Mouse (Mus musculus): ENCODE data around the gene Arl8a. TPM values are rescaled to one million over a fixed set of nuclear protein-coding genes. Genes with fewer than 3 reads are reported as not detected.
"Not testable (repeated sequence)": the region's sequence is repeated elsewhere in the genome, so short reads cannot be mapped to it uniquely, and the experiment has no call there.

The Arl8a gene
- total RNA-seq, 2 experiments from 2014 or later, result 15.6 to 16.9 TPM

DNA sequence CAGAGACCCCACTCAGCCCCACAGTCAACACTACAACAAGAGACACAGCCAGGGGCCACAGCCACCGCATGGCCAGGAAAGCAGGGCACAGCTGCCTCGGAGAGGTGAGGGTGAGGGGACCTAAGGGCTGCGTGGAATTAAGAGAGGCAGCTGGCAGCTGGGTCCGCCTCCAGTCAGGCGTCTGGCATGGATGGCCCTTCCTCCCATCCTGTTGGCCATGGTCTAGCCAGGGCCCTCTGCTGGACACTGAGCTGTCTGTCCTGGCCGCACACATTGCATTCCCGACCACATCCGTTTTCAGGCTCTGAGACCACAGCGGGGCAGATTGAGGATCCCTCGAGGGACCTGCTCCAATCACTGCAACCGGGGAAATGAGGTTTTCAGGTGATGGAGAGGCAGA lies 20.8 kb downstream of the Arl8a start, which contains the start of gene Gpr37l1:
Gene Gpr37l1, minus strand, starts transcription at position 247 of the 400 bp plus-strand sequence.
- intact Hi-C loops (cut with DNase I), result no loop called here
- no peak for DNase-seq

DNA sequence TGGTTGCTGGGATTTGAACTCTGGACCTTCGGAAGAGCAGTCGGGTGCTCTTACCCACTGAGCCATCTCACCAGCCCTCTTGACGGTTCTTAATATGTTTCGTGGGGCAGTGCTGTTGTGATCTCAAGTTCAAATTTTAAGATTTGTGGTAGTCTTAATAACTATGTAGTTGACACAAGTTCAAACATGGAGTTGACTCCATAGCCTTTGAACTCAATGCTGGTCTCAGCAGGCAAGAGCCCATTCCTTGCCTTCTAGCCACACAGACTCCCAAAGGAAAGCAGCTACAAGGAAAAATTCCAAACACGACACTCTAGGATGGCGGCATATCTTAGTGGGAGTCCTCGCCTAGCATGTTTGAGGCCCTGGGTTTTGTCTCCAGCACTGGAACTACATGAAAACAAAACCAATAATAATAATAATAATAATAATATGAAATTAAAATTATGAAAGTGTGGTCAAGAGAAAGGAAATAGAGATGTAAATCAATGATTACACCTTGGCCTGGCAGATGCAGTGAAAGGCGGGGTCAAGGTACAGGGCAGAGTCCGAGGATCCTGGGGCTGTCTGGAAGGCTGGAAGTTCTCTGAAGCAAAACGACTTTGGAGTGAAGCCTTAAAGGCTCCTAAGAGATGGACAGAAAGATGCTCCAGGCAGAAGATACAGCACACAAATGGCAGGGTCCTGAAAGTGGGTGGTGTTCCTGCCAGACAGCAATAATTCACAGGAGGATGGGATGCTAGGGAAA lies 22.0 kb downstream of the Arl8a start:
- intact Hi-C loops (cut with DNase I), result no loop called here
- DNase-seq, result no peak

DNA sequence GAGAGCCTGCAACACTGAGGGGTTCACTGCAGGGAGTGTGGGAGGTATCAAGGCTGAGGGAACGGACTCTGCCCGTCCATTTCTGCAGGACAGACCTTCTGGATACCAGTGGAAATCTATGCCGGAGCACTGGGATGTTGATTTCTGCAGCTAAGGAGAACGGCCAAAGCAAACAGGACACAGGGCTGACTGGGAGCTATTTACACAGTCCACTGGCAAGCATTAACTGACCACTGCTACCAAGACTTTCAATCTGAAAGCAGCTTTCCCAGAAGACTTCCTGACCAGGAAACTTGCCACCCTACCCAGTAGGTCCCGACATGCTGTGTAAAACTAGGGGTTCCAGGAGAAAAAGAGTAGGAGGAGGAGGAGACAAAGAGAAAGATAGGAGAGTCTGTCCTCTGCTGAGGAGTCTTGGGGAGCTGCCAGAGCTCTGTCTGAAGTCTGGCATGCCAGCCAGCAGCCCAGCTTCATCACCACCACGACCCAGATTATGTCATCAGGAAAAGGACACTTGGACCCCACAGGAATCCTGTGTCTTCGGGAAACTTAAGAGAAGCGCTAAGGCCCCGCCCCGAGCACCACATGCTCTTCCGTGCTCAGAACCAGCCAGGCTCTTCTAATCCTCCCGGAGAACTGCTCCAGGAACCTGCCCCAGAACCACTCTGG lies 23.1 kb downstream of the Arl8a start:
- intact Hi-C loops (cut with DNase I), result no loop called here
- DNase-seq, result no peak

DNA sequence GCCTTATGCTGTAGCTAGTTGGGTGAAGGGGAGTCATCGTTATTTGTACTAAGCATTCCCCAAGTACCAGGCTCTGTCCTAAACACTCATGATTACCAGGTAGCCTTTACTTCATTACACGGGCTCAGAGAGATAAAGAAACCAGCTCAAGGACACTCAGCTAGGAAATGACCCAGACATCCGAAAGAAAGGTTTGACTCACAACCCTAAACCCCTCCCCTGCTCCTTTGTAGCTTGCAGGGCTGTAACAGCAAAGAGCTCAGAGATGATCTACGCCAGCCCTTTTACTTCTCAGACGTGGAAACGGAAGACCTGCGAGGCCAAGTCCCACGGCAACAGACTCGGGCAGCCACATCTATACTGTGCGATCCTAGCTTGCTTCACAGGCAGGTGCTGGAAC lies 23.7 kb downstream of the Arl8a start:
- DNase-seq, result no peak
- intact Hi-C loops (cut with DNase I), result no loop called here

DNA sequence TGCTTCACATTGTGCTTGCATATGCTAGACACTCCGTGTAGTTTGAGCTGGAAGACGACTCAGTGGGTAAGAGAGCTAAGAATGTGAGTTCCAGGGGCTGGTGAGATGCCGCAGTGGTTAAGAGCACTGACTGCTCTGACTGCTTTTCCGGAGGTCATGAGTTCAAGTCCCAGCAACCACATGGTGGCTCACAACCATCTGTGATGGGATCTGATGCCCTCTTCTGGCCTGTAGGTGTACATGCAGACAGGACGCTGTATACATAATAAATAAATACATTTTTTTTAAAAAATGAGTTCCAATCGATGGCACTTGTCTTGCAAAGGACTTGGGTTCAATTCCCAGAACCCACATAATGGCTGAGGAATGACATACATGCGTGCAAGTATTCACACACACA lies 24.6 kb downstream of the Arl8a start:
- no peak for DNase-seq
- intact Hi-C loops (cut with DNase I), result no loop called here

DNA sequence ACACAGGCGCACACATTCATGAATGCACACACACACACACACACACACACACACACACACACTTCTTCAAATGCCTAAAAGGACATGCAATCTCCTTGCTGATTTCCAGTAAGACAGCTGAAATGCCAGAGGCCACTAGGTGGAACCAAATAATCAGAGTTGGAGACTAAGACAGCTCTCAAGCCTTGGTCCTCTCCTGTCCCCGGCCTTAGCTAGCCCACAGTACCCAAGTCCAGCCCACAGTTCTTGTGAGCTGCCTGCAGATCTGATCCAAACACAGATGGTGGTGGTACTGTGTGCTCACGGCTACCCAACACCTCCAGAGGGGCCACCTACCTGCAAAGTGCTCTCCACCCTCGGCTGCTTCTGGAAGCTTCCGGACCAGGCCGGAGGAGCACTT lies 25.4 kb downstream of the Arl8a start:
- intact Hi-C loops (cut with DNase I), result loop anchor here (1.0 kb wide), 2 partner anchors 87 to 194 kb away; no protein-coding TSS in a partner anchor
- DNase-seq, result peak in 1 of 2 experiments; percentile 50

DNA sequence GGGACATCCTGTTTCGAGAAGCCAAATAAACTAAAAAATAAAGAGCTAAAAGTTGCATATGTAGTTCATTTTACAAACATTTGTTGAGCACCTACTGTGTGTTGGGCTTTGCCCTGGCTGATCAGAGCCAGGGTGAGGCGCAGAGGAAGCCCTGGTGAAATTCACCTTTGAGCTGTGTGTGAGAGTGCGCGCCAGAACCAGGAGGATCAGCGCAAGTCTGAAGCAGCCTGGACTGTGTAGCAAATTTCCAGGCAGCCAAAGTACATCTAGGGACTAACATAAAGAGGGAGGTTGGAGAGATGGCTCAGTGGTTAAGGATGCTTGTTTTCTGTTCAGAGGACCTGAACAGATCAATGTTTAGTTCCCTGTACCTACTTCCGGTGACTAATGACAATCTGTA lies 26.7 kb downstream of the Arl8a start:
- DNase-seq, result no peak
- intact Hi-C loops (cut with DNase I), result no loop called here

DNA sequence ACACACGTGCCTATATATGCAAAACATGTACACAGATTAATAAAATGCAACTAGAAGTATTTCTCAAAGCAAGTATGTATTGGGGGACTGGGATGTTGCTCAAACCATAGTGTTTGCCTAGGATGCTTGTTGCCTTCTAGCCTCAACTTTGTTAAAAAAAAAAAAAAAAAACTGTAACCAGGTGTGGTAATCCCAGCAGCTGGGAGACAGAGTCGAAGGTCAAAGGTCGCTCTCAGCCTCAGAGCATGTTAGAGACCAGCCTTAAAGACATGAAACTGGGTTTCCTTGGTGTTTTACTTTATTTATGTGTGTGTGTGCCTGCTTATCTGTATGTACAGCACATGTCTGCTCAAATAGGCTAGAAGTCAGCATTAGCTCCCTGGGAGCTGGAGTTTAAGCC lies 28.6 kb downstream of the Arl8a start:
- no peak for DNase-seq
- intact Hi-C loops (cut with DNase I), result no loop called here

DNA sequence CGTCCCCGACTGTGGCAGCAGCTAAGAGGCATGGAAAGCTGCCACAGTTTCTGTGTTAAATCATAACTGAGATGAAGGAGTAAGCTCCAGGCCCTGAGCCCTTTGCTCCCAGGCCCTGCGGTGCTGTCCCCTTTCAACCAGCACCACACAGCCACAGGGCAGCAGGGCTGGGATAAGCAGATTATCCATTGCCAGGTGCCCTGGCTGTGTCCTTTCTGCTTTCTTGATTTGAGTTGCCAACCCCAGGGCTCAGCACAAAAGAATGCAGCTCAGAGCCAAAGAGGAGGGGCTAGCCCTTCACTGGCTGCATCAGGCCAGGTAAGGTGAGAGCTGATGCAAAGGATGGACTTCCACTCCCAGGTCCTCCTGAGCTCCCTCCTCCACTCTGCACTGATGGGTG lies 31.1 kb downstream of the Arl8a start:
- DNase-seq, result no peak
- intact Hi-C loops (cut with DNase I), result no loop called here

DNA sequence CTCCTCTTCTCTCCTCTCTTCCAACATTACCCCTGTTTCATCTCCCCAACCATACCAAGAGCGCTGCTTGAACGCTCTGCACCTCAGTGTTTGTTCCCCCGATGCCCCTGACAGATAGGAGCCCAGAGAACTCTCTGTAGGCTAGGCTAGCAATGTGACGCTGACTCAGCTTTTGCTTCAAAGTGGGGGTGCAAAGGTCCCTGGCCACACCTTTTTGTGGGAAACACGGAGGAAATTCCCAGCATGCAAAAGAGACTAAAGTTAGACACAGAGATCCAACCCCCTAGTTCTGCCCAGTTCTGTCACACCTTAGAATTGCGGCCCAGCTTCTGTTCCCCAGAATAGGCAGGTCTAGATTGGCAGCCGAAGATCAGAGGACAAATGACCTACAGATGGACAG lies 32.2 kb downstream of the Arl8a start:
- intact Hi-C loops (cut with DNase I), result no loop called here
- DNase-seq, result no peak

DNA sequence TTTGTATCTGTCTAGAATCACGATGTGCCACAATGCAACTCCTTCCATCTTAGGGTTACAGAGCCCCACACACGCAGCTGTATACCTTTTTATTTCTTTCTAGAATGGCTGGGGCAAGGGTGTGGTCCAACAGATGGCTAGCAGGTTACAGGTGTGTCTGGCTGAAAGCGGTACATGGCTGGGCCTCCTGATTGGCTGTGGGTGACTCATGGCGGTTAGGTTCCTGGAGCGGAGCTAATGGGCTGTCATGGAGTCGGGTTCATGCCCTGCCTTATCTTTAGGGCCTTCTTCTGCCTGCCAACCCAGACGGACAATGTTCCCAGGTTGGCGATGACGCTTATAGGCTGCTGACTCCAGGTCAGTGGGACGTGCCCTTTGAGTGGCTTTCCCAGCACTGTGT lies 34.2 kb downstream of the Arl8a start:
- DNase-seq, result no peak
- intact Hi-C loops (cut with DNase I), result no loop called here

DNA sequence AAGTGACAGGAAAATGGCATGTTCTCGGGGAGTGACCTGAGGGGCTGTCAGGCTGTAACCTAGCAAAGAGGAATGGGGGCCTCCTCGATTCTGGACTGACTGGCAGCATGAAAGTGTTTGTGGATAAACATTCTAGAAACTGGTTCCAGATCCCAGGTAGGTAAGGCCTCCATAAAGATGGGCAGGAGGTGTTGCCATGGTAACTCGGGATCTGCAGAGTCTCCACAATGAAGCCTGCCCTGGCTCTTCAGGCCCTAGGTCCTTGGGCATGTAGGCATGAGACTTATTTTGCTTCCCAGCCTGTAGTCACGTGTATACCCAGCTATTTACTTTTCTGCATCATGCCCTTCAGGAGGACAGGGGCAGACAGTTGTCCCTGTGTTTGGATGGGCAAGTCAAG lies 34.7 kb downstream of the Arl8a start:
- no peak for DNase-seq
- intact Hi-C loops (cut with DNase I), result no loop called here

DNA sequence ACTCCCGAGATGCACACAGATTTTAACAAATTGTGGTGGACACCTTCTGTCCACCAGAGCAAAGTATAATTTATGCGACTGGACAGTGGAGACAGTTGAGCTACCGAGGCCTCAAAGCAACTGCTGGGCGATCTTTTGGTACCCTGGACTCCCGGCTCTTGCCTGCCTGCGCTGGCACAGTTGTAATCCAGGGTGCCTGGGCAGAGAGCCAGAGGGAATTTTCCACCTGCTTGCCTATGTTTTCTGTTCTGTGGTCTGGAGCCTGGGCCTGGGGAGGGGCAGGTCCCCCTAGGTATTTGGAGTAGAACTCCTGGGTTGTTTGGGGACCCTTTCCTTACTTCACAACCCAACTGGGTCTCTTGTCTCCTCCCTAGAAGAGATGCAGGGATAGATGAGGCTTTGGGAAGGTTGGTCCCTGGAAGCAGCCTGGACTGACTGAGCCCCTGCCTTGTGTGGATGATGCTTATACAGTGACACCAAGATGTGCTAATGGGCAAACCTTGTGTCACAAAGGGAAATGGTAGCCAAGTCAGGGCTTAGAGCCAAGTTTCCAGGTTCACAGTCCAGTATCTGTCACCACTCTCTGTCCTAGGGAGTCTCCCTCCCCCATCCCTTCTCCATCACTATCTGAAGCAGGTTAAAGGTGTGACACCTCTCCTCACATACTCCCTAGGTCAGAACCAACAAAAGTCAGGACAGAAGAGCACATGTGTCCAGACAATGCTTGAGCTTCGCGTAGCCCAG lies 35.4 kb downstream of the Arl8a start:
- DNase-seq, result no peak
- intact Hi-C loops (cut with DNase I), result no loop called here

DNA sequence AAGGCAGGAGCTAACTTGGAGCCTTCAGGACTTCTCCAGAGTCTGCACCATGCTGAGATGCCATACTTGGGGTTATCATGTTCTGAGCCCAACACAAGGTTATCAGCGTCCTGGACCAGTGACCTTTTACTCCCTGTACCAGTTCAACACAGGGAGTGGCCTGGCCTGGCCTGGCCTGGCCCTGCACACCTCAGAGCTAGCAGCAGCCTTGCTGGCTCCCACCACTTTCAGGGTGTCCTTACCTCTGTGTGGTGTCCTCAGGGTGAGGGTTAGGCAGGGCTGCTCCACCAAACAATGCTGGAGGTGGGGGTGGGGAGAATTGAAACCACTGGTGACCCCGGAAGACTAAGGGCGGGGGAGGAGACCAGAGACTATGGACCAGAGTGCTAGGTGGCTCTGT lies 36.4 kb downstream of the Arl8a start:
- intact Hi-C loops (cut with DNase I), result no loop called here

DNA sequence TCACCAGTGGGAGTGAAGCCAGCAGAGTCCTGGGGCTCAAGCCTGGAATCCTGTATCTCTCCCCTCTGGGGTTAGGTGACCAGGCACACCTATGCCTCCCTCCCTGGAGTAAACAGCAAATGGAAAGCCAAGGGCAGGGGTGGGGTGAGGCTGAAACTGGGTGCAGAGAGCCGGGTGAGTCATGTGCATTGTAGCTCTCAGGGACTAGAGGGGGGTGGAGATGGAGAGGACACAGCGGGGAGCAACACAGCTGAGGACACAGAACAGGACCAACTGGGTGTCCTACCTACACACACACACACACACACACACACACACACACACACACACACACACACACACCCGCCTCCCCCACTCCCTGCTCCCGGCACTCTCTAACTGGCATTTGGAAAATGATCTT lies 36.8 kb downstream of the Arl8a start:
- intact Hi-C loops (cut with DNase I), result no loop called here

More for the DNA sequence above, 36.4 kb downstream of the Arl8a start:
- DNase-seq, result no peak

DNA sequence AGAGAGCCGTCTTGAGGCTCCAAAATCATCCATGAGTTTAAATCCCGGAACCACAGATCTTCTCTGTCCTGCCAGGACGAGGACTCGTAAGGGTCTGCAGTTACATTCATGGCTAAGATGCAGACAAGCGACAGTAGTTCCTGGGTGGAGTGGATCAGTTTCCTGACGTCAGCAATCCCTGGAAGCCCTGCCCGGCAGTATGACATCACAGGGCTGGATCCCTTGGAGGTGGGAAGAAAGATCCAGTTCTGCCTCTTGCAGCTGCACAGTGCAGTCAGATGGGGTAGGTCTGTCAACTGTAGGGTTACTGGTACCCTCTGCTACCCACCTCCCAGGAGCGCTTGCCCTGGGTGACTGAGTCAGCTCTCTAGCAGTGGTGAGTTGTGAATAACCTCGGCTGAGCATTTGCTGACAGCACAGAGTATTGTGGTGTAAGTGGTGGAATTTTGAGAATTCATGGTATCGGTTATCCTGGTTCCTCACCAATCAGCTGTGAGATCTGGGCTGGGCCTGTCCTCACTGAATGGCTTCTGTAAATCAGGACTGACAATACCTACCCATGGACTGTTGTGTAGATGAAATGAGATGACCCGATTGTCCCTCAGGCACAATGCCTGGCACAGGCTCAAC lies 37.4 kb downstream of the Arl8a start:
- intact Hi-C loops (cut with DNase I), result no loop called here

More for the DNA sequence above, 36.8 kb downstream of the Arl8a start:
- DNase-seq, result no peak

DNA sequence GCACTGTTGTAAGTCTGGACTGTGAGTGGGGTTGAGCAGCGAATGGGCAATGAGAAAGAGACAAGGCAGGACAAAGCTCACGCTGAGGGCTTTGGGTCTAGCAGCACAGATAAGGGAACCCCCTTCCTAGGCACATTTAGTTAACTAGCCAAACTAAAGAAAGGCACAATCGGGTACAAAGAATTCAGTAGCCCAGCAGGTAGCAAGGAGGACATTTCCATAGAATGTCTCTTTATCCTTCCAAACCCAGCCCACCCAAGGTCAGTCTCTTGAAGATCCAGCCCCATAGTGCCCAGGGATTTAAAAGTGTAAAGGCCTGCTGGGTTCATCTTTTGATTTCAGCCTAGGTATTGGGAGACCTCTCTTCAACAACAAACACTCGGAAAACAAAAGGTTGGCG lies 39.3 kb downstream of the Arl8a start:
- DNase-seq, result no peak
- intact Hi-C loops (cut with DNase I), result no loop called here

More for the DNA sequence above, 37.4 kb downstream of the Arl8a start:
- no peak for DNase-seq

DNA sequence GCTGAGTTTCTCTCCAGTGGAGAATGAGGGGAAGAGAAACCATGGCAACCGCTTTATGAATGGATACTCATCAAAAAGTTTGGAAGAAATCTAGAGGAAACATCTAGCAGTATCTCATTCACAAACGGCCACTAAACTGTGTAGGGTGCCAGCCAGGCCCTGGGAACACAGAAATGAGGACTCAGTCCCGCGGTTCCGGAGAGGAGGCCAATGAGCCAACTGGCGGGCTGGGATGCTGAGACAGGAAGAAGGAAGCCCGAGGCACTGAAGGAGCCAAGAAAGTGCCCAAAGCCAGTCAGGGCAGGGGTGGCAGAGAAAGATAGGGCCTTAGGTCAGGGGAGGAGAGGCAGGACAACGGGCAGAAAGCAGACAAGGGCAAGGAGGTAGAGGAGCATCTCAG lies 39.8 kb downstream of the Arl8a start:
- intact Hi-C loops (cut with DNase I), result no loop called here
- no peak for DNase-seq

DNA sequence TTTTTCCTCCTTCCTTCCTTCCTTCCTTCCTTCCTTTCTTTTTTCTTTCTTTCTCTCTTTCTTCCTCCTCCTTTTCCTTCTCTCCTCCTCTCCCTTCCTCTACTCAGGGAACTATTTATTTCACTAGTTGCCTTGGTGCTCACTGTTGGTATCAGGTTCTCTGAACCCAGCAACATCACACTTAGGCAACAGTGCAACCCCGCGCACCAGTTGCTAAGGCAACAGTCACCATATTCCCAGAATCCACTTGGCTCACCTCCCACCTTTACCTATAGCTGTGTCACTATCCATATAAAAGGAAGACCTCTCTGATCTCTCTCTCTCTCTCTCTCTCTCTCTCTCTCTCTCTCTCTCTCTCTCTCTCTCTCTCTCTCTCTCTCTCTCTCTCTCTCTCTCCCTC lies 40.4 kb downstream of the Arl8a start:
- intact Hi-C loops (cut with DNase I), result not testable (repeated sequence)

DNA sequence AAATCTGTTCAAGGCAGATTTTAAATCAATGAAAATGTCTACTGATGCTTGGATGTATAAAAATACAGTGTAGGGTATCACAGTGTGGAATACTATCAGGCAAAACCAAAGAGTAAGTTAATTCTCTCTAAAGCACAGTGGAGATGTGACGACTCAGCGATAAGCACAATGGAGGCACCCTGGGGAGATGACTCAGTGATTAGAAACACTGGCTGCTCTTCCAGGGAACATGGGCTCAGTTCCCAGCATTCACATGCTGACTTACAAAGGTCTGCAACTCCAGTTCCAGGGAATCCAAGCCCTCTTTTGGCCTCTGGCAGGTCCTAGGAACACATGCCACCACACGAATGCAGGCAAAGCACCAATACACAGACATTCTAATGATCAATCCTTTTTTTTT lies 41.6 kb downstream of the Arl8a start:
- peak in 1 of 2 experiments; percentile 47 for DNase-seq
- intact Hi-C loops (cut with DNase I), result no loop called here

More for the DNA sequence above, 40.4 kb downstream of the Arl8a start:
- not testable (repeated sequence) for DNase-seq

DNA sequence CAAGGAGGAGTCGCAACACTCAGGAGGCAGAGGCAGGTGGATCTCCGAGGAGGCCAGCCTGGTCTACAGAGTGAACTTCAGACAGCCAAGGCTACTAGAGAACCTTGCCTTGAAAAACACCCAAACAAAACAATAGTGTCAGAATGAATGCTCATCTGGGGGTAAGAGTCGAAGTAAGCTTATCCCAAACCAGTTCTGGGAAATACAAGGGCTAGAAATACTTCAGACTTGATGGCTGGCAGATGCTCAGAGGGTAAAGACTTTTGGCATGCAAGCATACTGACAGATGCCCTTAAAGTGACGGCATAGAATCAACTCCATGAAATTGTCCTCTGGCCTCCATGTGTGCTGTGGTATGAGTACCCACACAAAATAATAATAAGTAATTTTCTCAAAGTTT lies 42.6 kb downstream of the Arl8a start:
- intact Hi-C loops (cut with DNase I), result no loop called here
- DNase-seq, result no peak
